Mouse (Mus musculus): Measurements from ENCODE around the gene Sec14l3. TPM values are rescaled to one million over a fixed set of nuclear protein-coding genes. Genes with fewer than 3 reads are reported as not detected.

The Sec14l3 gene
- not detected for polyA plus RNA-seq (2017; shearing (Covaris generic))

DNA sequence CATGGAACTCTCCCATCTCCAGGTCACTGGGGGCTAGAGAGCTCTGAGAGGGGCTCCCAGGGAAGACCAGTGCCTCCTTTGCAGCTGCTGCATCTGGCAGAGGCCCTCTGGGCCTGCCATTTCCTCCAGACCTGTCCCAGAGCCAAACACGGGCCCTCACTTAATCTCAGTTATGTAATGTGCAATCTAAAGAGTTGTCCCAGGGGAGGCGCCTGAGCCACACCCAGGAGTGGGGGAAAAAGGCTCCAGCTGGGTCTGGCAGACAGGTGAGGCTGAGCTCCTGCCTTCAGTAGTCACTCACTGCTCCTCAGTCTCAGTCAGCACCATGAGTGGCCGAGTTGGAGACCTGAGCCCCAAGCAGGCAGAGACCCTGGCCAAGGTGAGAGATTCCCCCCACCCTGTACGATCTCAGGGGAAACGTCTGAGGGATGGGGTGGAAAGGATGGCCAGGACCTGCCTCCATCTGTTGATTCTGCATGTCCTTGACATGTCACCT, at the start of gene Sec14l3:
Gene Sec14l3 (plus strand): TSS at position 215 of the 496 bp plus-strand sequence.

DNA sequence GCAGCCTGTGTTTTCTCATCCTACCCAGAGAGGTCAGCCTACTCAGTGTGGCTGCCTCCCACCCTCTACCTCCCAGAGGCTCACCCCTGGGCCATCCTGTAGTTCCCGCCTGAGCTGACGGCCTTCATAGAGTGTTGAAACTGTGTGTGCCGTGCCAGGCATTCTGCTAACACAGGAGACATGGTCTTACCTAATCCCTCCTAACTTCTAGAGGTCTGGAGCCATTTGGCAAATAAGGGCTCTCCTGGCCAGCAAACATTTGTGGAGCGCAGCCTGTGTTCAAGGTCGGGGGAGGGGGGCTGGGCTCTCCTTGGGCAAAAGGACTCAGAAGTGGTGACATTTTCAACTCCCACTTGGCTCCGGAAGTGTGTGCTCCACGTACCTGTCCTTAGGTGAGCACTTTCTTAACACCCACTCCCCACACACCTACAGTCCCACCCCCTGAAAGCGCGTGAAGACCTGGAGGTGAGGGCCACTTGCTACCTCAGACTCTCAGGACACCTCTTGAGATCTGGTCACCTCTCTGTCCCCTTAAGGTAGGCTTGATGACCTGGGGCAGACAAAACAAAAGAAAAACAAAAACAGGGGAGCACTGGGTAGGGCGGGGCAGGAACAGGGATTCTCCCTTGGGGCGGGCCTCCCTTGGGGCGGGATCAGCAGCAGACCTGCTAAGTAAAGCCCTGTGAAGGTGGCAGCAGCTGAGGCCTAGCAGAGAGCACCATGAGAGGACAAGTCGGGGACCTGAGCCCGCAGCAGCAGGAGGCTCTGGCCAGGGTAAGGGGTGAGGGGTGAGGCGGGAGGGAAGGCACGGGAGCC, 33.3 kb upstream of the Sec14l3 start, which contains the start of gene Sec14l4:
Gene Sec14l4 (plus strand): TSS at position 337 of the 816 bp plus-strand sequence.

DNA sequence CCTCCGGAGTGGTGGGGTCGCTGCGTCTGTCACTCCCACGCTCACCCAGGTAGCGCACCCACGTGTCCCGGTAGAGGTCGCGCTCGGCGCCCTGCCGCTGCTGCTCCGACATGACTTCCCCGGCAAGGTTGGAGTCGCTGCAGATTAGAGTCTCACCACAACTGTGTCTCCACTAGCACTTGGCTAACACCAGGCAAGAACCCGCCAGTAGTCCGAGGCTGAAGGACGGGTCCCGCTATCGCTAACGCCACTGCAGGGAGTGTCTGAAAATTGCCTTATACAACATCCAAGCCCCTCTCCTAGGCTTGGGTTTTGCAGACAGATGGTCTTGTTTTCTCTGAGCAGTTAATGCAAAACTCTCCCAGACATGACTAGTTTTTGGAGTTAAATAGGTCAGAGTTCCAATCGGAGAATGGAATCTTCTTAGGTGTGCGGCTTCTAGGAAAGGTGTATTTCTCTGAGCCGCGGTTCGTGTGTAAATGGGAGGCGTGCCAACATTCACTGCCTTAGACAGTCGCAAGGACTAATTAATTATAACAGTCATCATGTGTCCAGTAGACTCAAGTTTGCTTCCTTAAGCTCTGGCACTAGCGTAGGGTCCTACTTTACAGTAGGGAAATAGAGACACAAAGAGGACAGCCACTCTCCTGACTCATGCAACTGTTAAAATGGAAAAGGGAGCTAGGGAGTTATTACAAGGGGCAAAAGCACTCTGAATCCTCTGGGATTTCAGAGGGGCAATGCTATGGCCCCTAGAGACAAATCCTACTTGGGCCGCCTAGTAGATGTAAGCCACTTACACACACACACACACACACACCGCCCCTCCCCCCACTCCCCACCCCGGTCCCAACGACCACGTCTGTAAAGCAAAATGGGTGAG, 30.8 kb downstream of the Sec14l3 start, which contains the start of gene Mtfp1:
Gene Mtfp1 (minus strand): TSS at position 275 of the 883 bp plus-strand sequence.

GRCm38 (mm10) chr11:4122742-4123579, 58.3 kb downstream of the Sec14l3 start, which contains the start of gene Sec14l2:
Gene Sec14l2, minus strand, starts transcription at chr11:4123415.

Other genes starting within 250 kb of the Sec14l3 start
- under 1 TPM; 0.19 to 0.39 TPM for gene Osbp2, start 200.9 kb upstream of the Sec14l3 start, polyA plus RNA-seq (2017; shearing (Covaris generic))
- not detected for gene 4921536K21Rik, start 169.7 kb upstream of the Sec14l3 start, polyA plus RNA-seq (2017; shearing (Covaris generic))
- gene Dusp18, start 169.6 kb upstream of the Sec14l3 start, polyA plus RNA-seq (2017; shearing (Covaris generic)): under 1 TPM in 1 of 2 experiments, not detected in 1; 0.23 TPM
- gene Slc35e4, start 150.2 kb upstream of the Sec14l3 start, polyA plus RNA-seq (2017; shearing (Covaris generic)): 1 to 10 TPM in 1 of 2 experiments, under 1 TPM in 1; 0.93 to 1.2 TPM
- gene Tcn2, start 132.7 kb upstream of the Sec14l3 start, polyA plus RNA-seq (2017; shearing (Covaris generic)): 10 to 100 TPM; 13.6 to 34.9 TPM
- gene Pes1, start 100.9 kb upstream of the Sec14l3 start, polyA plus RNA-seq (2017; shearing (Covaris generic)): 10 to 100 TPM; 65.1 to 85.9 TPM
- gene 4930556J24Rik, start 88.1 kb upstream of the Sec14l3 start, polyA plus RNA-seq (2017; shearing (Covaris generic)): under 1 TPM in 1 of 2 experiments, not detected in 1; 0.16 TPM
- under 1 TPM in 1 of 2 experiments, not detected in 1; 0.36 TPM for gene Gal3st1, start 81.2 kb upstream of the Sec14l3 start, polyA plus RNA-seq (2017; shearing (Covaris generic))
- under 1 TPM in 1 of 2 experiments, not detected in 1; 0.23 TPM for gene Sec14l4, start 33.4 kb upstream of the Sec14l3 start, polyA plus RNA-seq (2017; shearing (Covaris generic))
- 1 to 10 TPM; 1.6 to 2.1 TPM for gene Mtfp1, start 30.6 kb downstream of the Sec14l3 start, polyA plus RNA-seq (2017; shearing (Covaris generic))
- gene Sec14l2, start 58.6 kb downstream of the Sec14l3 start, polyA plus RNA-seq (2017; shearing (Covaris generic)): 1 to 10 TPM in 1 of 2 experiments, under 1 TPM in 1; 0.64 to 1.6 TPM
- 10 to 100 TPM; 39.7 to 53.0 TPM for gene Rnf215, start 70.4 kb downstream of the Sec14l3 start, polyA plus RNA-seq (2017; shearing (Covaris generic))
- gene Ccdc157, start 95.5 kb downstream of the Sec14l3 start, polyA plus RNA-seq (2017; shearing (Covaris generic)): 1 to 10 TPM; 1.5 to 2.9 TPM
- gene Sf3a1, start 95.5 kb downstream of the Sec14l3 start, polyA plus RNA-seq (2017; shearing (Covaris generic)): 10 to 100 TPM; 47.2 to 68.5 TPM
- gene Tbc1d10a, start 121.9 kb downstream of the Sec14l3 start, polyA plus RNA-seq (2017; shearing (Covaris generic)): 10 to 100 TPM; 88.5 to 90.6 TPM
- gene Castor1, start 153.4 kb downstream of the Sec14l3 start, polyA plus RNA-seq (2017; shearing (Covaris generic)): 10 to 100 TPM; 47.4 to 66.5 TPM
- 10 to 100 TPM; 29.3 to 38.8 TPM for gene Osm, start 171.6 kb downstream of the Sec14l3 start, polyA plus RNA-seq (2017; shearing (Covaris generic))
- gene Lif, start 192.7 kb downstream of the Sec14l3 start, polyA plus RNA-seq (2017; shearing (Covaris generic)): 1 to 10 TPM; 5.1 to 9.3 TPM